Mouse (Mus musculus): ENCODE measurements around the gene Fbxl19. TPM values are rescaled to one million over a fixed set of nuclear protein-coding genes. Genes with fewer than 3 reads are reported as not detected.
"Not testable (repeated sequence)": the region's sequence is repeated elsewhere in the genome, so short reads cannot be mapped to it uniquely, and the experiment has no call there.

Gene Fbxl19
- polyA plus RNA-seq, 1 experiment from 2014 or later, result 10.8 TPM

- peak overlapping the region; percentile 19; the same call in 1 of the 2 replicates for H3K27ac ChIP-seq
- peaks cover 21% of the 10 kb centered on the region for H3K36me3 ChIP-seq
- 45% methylated on average over 9 of the region's 9 CpGs for WGBS
- 0 out of 2 replicates have a peak overlapping the region, but pooled peaks have one; percentile 15 for H3K4me3 ChIP-seq
- no peaks in the 10 kb centered on the region for H3K9me3 ChIP-seq (replicated peaks)
- peak; percentile 68 for DNase-seq (ENCODE audit: low spot score)
- H3K27me3 ChIP-seq (ENCODE audit: low read depth, poor library complexity, severe bottlenecking), result no peaks in the 10 kb centered on the region
- H3K4me1 ChIP-seq, result peaks cover 45% of the 10 kb centered on the region
Measured at GRCm38 (mm10) chr7:127773664-127774384, 29.5 kb downstream of the Fbxl19 start.

- not testable (repeated sequence) for H3K9me3 ChIP-seq (replicated peaks); H3K27me3 ChIP-seq (ENCODE audit: low read depth, poor library complexity, severe bottlenecking); DNase-seq (ENCODE audit: low spot score)
- WGBS, result 78% methylated on average over 7 of the region's 7 CpGs
- H3K36me3 ChIP-seq, result peaks cover 41% of the 10 kb centered on the region
- H3K4me1 ChIP-seq, result peaks cover 25% of the 10 kb centered on the region
- peak overlapping the region; percentile 99 for H3K27ac ChIP-seq
- peak overlapping the region; percentile 97 for H3K4me3 ChIP-seq
Measured at GRCm38 (mm10) chr7:127775837-127776236, 31.5 kb downstream of the Fbxl19 start.

DNA sequence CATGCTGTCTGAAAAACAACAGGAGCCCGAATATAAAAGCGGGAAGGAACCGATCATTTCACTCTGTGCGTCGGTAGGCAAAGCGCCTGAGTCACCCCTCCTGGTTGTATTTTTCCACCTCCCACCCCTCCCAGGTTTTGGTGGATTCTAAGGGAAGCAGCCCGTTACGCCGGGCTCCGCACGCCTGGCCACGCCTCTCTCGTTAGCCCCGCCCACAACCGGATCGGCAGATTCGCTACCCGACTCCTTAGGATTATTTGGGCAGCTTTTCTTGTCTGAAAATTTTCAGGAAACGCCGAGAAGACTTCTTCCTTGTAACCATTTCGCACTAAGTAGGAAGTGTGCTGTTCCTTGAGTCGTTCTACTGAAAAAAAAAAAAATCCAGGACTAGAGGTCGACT, 32.1 kb downstream of the Fbxl19 start, which contains the start of gene Setd1a:
TSS of gene Setd1a (plus strand) at position 245 of the 400 bp plus-strand sequence.
- peaks cover 20% of the 10 kb centered on the region for H3K4me1 ChIP-seq
- peak within 1 kb of the TSS; percentile 99 for H3K27ac ChIP-seq
- H3K36me3 ChIP-seq, result peaks cover 47% of the 10 kb centered on the region
- peak within 1 kb of the TSS; percentile 97 for H3K4me3 ChIP-seq
- under 1% methylated on average over 23 of the region's 23 CpGs for WGBS
- H3K9me3 ChIP-seq (replicated peaks), result no peaks in the 10 kb centered on the region
- H3K27me3 ChIP-seq (ENCODE audit: low read depth, poor library complexity, severe bottlenecking), result no peaks in the 10 kb centered on the region
- DNase-seq (ENCODE audit: low spot score), result peak; percentile 86

GRCm38 (mm10) chr7:127776878-127777473, 32.6 kb downstream of the Fbxl19 start:
- no peaks in the 10 kb centered on the region for H3K27me3 ChIP-seq (ENCODE audit: low read depth, poor library complexity, severe bottlenecking)
- H3K4me1 ChIP-seq, result peaks cover 20% of the 10 kb centered on the region
- H3K9me3 ChIP-seq (replicated peaks), result no peaks in the 10 kb centered on the region
- DNase-seq (ENCODE audit: low spot score), result peak; percentile 95
- WGBS, result under 1% methylated on average over 69 of the region's 70 CpGs
- peaks cover 53% of the 10 kb centered on the region for H3K36me3 ChIP-seq
- H3K27ac ChIP-seq, result peak overlapping the region; percentile 99
- peak overlapping the region; percentile 97 for H3K4me3 ChIP-seq

DNA sequence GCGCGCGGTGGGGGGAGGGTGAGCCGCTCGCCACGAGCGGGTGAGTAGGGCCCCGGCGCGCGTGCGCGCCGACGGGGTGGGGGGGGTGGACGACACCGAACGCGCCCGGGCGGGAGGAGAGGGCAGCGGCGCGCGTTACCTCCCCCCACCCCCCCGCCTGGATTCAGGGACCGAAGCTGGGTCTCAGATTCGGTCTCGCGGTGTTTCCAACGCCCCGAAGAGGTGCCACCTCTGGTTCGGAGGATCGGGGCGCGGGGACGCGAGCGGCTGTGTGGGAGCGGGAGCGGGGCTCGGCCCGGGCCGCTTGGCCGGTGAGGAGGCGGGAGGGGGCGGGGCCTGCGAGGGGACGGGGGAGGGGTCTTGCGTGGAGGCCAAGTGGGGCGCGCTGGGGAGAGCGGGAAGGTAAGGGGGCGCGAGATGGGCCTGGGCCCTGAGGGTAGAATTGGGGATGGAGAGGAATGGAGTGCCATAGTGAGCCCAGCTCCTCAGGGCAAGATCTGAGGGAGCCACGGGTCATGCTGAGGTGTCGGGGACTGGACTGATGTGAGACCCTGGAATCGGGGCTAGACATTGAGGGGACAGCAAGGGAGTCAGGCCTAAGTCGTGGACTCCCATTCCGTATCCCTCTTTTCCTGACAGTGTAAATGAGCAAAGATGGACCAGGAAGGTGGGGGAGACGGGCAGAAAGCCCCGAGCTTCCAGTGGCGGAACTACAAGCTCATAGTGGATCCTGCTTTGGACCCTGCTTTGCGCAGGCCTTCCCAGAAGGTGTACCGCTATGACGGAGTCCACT, 33.3 kb downstream of the Fbxl19 start:
- peak overlapping the region; percentile 97 for H3K4me3 ChIP-seq
- peak; percentile 87 for DNase-seq (ENCODE audit: low spot score)
- H3K27me3 ChIP-seq (ENCODE audit: low read depth, poor library complexity, severe bottlenecking), result no peaks in the 10 kb centered on the region
- H3K4me1 ChIP-seq, result peaks cover 20% of the 10 kb centered on the region
- no peaks in the 10 kb centered on the region for H3K9me3 ChIP-seq (replicated peaks)
- H3K36me3 ChIP-seq, result peaks cover 60% of the 10 kb centered on the region
- peak overlapping the region; percentile 99 for H3K27ac ChIP-seq
- WGBS, result 4% methylated on average over 64 of the region's 66 CpGs

- no peaks in the 10 kb centered on the region for H3K27me3 ChIP-seq (ENCODE audit: low read depth, poor library complexity, severe bottlenecking)
- H3K4me3 ChIP-seq, result peak overlapping the region; percentile 97
- peak overlapping the region; percentile 99 for H3K27ac ChIP-seq
- DNase-seq (ENCODE audit: low spot score), result no peak
- peaks cover 20% of the 10 kb centered on the region for H3K4me1 ChIP-seq
- H3K36me3 ChIP-seq, result peaks cover 66% of the 10 kb centered on the region
- 84% methylated on average over 4 of the region's 4 CpGs for WGBS
- H3K9me3 ChIP-seq (replicated peaks), result no peaks in the 10 kb centered on the region
Measured at GRCm38 (mm10) chr7:127778350-127778749, 34.0 kb downstream of the Fbxl19 start.

DNA sequence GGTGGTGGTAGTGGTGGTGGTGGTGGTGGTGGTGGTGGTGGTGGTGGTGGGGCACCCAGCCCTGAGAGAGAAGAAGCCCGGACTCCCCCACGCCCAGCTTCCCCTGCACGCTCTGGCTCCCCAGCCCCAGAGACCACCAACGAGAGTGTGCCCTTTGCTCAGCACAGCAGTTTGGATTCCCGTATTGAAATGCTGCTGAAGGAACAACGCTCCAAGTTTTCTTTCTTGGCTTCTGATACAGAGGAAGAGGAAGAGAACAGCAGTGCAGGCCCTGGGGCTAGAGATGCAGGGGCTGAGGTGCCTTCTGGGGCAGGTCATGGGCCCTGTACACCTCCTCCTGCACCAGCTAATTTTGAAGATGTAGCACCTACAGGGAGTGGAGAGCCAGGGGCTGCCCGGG, 41.0 kb downstream of the Fbxl19 start, which contains the start of gene Gm49388:
TSS of gene Gm49388 (plus strand) at position 301 of the 400 bp plus-strand sequence.
- no peaks in the 10 kb centered on the region for H3K4me1 ChIP-seq
- no peak within 1 kb of the TSS for H3K27ac ChIP-seq
- no peaks in the 10 kb centered on the region for H3K27me3 ChIP-seq (ENCODE audit: low read depth, poor library complexity, severe bottlenecking)
- no peaks in the 10 kb centered on the region for H3K9me3 ChIP-seq (replicated peaks)
- WGBS, result 93% methylated on average over 7 of the region's 7 CpGs
- DNase-seq (ENCODE audit: low spot score), result no peak
- no peak within 1 kb of the TSS for H3K4me3 ChIP-seq
- peaks cover 99% of the 10 kb centered on the region for H3K36me3 ChIP-seq

GRCm38 (mm10) chr7:127797076-127797845, 52.9 kb downstream of the Fbxl19 start:
- Histone ChIP-seq H3K27ac (no peak overlapping the region), H3K27me3 (ENCODE audit: low read depth, poor library complexity, severe bottlenecking) (no peaks in the 10 kb centered on the region), H3K36me3 (peaks cover 95% of the 10 kb centered on the region), H3K4me1 (peaks cover 12% of the 10 kb centered on the region), H3K9me3 (replicated peaks) (no peaks in the 10 kb centered on the region), H3K4me3 (no peak overlapping the region)
- WGBS, result 94% methylated on average over 23 of the region's 23 CpGs
- no peak for DNase-seq (ENCODE audit: low spot score)

- no peak for DNase-seq (ENCODE audit: low spot score)
- H3K27me3 ChIP-seq (ENCODE audit: low read depth, poor library complexity, severe bottlenecking), result no peaks in the 10 kb centered on the region
- no peaks in the 10 kb centered on the region for H3K9me3 ChIP-seq (replicated peaks)
- peaks cover 93% of the 10 kb centered on the region for H3K36me3 ChIP-seq
- no peak overlapping the region for H3K27ac ChIP-seq
- WGBS, result 93% methylated on average over 4 of the region's 4 CpGs
- H3K4me1 ChIP-seq, result peaks cover 12% of the 10 kb centered on the region
- no peak overlapping the region for H3K4me3 ChIP-seq
Measured at GRCm38 (mm10) chr7:127798591-127798990, 54.2 kb downstream of the Fbxl19 start.

- Histone ChIP-seq H3K36me3 (peaks cover 93% of the 10 kb centered on the region), H3K27me3 (ENCODE audit: low read depth, poor library complexity, severe bottlenecking) (no peaks in the 10 kb centered on the region), H3K9me3 (replicated peaks) (no peaks in the 10 kb centered on the region), H3K27ac (no peak overlapping the region), H3K4me1 (peaks cover 12% of the 10 kb centered on the region), H3K4me3 (no peak overlapping the region)
- DNase-seq (ENCODE audit: low spot score), result no peak
- WGBS, result 92% methylated on average over 13 of the region's 13 CpGs
Measured at GRCm38 (mm10) chr7:127799211-127799610, 54.9 kb downstream of the Fbxl19 start.

- DNase-seq (ENCODE audit: low spot score), result no peak
- H3K27me3 ChIP-seq (ENCODE audit: low read depth, poor library complexity, severe bottlenecking), result no peaks in the 10 kb centered on the region
- no peak overlapping the region for H3K27ac ChIP-seq
- H3K4me1 ChIP-seq, result peaks cover 12% of the 10 kb centered on the region
- peaks cover 94% of the 10 kb centered on the region for H3K36me3 ChIP-seq
- H3K9me3 ChIP-seq (replicated peaks), result no peaks in the 10 kb centered on the region
- WGBS, result 90% methylated on average over 1 of the region's 1 CpGs
- H3K4me3 ChIP-seq, result no peak overlapping the region
Measured at GRCm38 (mm10) chr7:127799738-127800137, 55.4 kb downstream of the Fbxl19 start.

- DNase-seq (ENCODE audit: low spot score), result peak; percentile 97
- H3K27me3 ChIP-seq (ENCODE audit: low read depth, poor library complexity, severe bottlenecking), result no peaks in the 10 kb centered on the region
- H3K9me3 ChIP-seq (replicated peaks), result no peaks in the 10 kb centered on the region
- H3K4me3 ChIP-seq, result peak within 1 kb of the TSS; percentile 22; the same call in 1 of the 2 replicates
- H3K36me3 ChIP-seq, result peaks cover 87% of the 10 kb centered on the region
- WGBS, result 31% methylated on average over 6 of the region's 6 CpGs
- H3K4me1 ChIP-seq, result peaks cover 12% of the 10 kb centered on the region
- 0 out of 2 replicates have a peak within 1 kb of the TSS, but pooled peaks have one; percentile 23 for H3K27ac ChIP-seq
Measured at GRCm38 (mm10) chr7:127800435-127801009, 56.2 kb downstream of the Fbxl19 start, which contains the start of gene Hsd3b7. Hsd3b7 (plus strand) TSS chr7:127800604.
